Mouse (Mus musculus) ES-E14 (cell line): ENCODE measurements at regions not wholly inside any gene's neighbourhood (a gene's known extent, or its start where the extent isn't known, plus 50 kb on each side); places are given as distances from the start of the nearest gene placed in this dataset.

Experiments
- DNase-seq: peaks from one replicate; pipeline ENCODE4 v3.0.0-alpha.2; 2013; ENCODE audit warnings: low read depth, low spot score
- H3K27ac ChIP-seq: 2 replicates; pipeline ENCODE4 v1.5.1; 2012; ENCODE audit warnings: low read depth, mild to moderate bottlenecking, low read length, moderate library complexity, mixed read lengths; ENCODE audit not compliant: poor library complexity, insufficient read depth, severe bottlenecking
- H3K36me3 ChIP-seq: 2 replicates; pipeline ENCODE4 v1.6.1; 2012; ENCODE audit warnings: mild to moderate bottlenecking, low read length, moderate library complexity, mixed read lengths; ENCODE audit not compliant: control insufficient read depth, poor library complexity, insufficient read depth, severe bottlenecking
- H3K4me1 ChIP-seq, 2 experiments: fragments of 150-350 bp in 1 of 2; sonication (generic) in 1 of 2; 2 replicates each; pipeline ENCODE4 v1.6.1; 2012; ENCODE audit warnings: low read length in 2 of 2, mild to moderate bottlenecking in 1 of 2, mixed read lengths in 1 of 2; ENCODE audit not compliant: control insufficient read depth in 2 of 2, insufficient read depth in 2 of 2, poor library complexity in 1 of 2
- H3K4me3 ChIP-seq, 2 experiments: fragments of 150-350 bp in 1 of 2; sonication (generic) in 1 of 2; 2 replicates each; pipeline ENCODE4 v1.5.1; 2012; ENCODE audit warnings: low read length in 2 of 2, low read depth in 1 of 2, mild to moderate bottlenecking in 1 of 2, mixed read lengths in 1 of 2; ENCODE audit not compliant: insufficient read depth in 1 of 2, poor library complexity in 1 of 2, severe bottlenecking in 1 of 2
- H3K9ac ChIP-seq: 2 replicates; pipeline ENCODE4 v1.6.1; 2012; ENCODE audit warnings: low read depth, mild to moderate bottlenecking, low read length, mixed read lengths; ENCODE audit not compliant: poor library complexity, insufficient read depth, severe bottlenecking
- H3K9me3 ChIP-seq: fragments of 150-350 bp; sonication (generic); 2 replicates; pipeline ENCODE4 v1.6.1; 2012; ENCODE audit warnings: low read depth, mild to moderate bottlenecking, low read length; ENCODE audit not compliant: control insufficient read depth, insufficient read depth
- CHD2 ChIP-seq: IDR thresholded peaks from 2 replicates; pipeline ENCODE4 v1.6.1; 2014; ENCODE audit warnings: mild to moderate bottlenecking, low read depth, low read length, inconsistent platforms
- HCFC1 ChIP-seq: IDR thresholded peaks from 2 replicates; pipeline ENCODE4 v1.6.1; 2012; ENCODE audit warnings: low read length, inconsistent platforms, borderline replicate concordance; ENCODE audit not compliant: insufficient read depth
- MAFK ChIP-seq: IDR thresholded peaks from 2 replicates; pipeline ENCODE4 v1.6.1; 2014; ENCODE audit warnings: mild to moderate bottlenecking, low read depth, low read length, inconsistent platforms; ENCODE audit not compliant: insufficient read depth
- ZC3H11A ChIP-seq: IDR thresholded peaks from 2 replicates; pipeline ENCODE4 v1.6.1; 2012; ENCODE audit warnings: low read depth, mild to moderate bottlenecking, inconsistent platforms, low read length, borderline replicate concordance
- ZNF384 ChIP-seq: IDR thresholded peaks from 2 replicates; pipeline ENCODE4 v1.6.1; 2012; ENCODE audit warnings: low read depth, low read length, inconsistent platforms
- in situ Hi-C, 2 experiments: fragments of 600-800 bp; cut with MboI; formaldehyde crosslinking; loops; one replicate each; pipeline ENCODE4 v1.15.1; 2025; ENCODE audit warnings: low sequenced_read_pairs in 2 of 2, inconsistent platforms in 1 of 2; ENCODE audit not compliant: unreplicated experiment in 2 of 2

- Histone ChIP-seq H3K36me3 (no peaks in the 10 kb centered on the region), H3K9ac (no peak overlapping the region), H3K9me3 (no peaks in the 10 kb centered on the region), H3K4me1 (no peaks in the 10 kb centered on the region), H3K4me3 (no peak overlapping the region), H3K27ac (no peak overlapping the region)
- no peak for DNase-seq
- no peak for TF ChIP-seq HCFC1
- TF ChIP-seq CHD2: no peak
- TF ChIP-seq ZNF384: no peak
- no peak for TF ChIP-seq MAFK
- no peak for TF ChIP-seq ZC3H11A
- in situ Hi-C loops: no loop called here
Observed at GRCm38 (mm10) chr5:35209348-35209747, 68.8 kb upstream of the Adra2c start.

GRCm38 (mm10) chr5:35204049-35204448, 74.1 kb upstream of the Adra2c start:
- no peak overlapping the region for H3K9ac ChIP-seq
- H3K36me3 ChIP-seq: no peaks in the 10 kb centered on the region
- no peak for TF ChIP-seq HCFC1
- TF ChIP-seq MAFK: no peak
- TF ChIP-seq CHD2: no peak
- no peak for TF ChIP-seq ZNF384
- TF ChIP-seq ZC3H11A: no peak
- in situ Hi-C loops: no loop called here
- no peaks in the 10 kb centered on the region for H3K9me3 ChIP-seq
- H3K4me3 ChIP-seq: no peak overlapping the region
- no peaks in the 10 kb centered on the region for H3K4me1 ChIP-seq
- DNase-seq: no peak
- no peak overlapping the region for H3K27ac ChIP-seq

- in situ Hi-C loops: no loop called here
- Histone ChIP-seq H3K9me3 (no peaks in the 10 kb centered on the region), H3K9ac (no peak overlapping the region), H3K4me3 (no peak overlapping the region), H3K4me1 (no peaks in the 10 kb centered on the region), H3K27ac (no peak overlapping the region), H3K36me3 (no peaks in the 10 kb centered on the region)
- TF ChIP-seq MAFK (no peak), ZNF384 (no peak), ZC3H11A (no peak), CHD2 (no peak), HCFC1 (no peak)
- DNase-seq: no peak
Observed at GRCm38 (mm10) chr5:35198468-35198867, 79.7 kb upstream of the Adra2c start.

GRCm38 (mm10) chr5:35189113-35189797, 83.7 kb upstream of the Lrpap1 start:
- TF ChIP-seq ZNF384: no peak
- no peak for TF ChIP-seq MAFK
- no peak for TF ChIP-seq HCFC1
- no peak for TF ChIP-seq CHD2
- TF ChIP-seq ZC3H11A: no peak
- Histone ChIP-seq H3K9me3 (no peaks in the 10 kb centered on the region), H3K27ac (no peak overlapping the region), H3K4me1 (peaks cover 0 to 3% of the 10 kb centered on the region in 2 experiments; a peak in 1 of 4 replicates), H3K4me3 (no peak overlapping the region), H3K36me3 (no peaks in the 10 kb centered on the region), H3K9ac (no peak overlapping the region)
- DNase-seq: no peak
- in situ Hi-C loops: no loop called here

- H3K4me3 ChIP-seq: no peak overlapping the region
- H3K36me3 ChIP-seq: no peaks in the 10 kb centered on the region
- no peak overlapping the region for H3K27ac ChIP-seq
- no peak overlapping the region for H3K9ac ChIP-seq
- no peaks in the 10 kb centered on the region for H3K9me3 ChIP-seq
- peaks cover 0 to 3% of the 10 kb centered on the region in 2 experiments; a peak in 1 of 4 replicates for H3K4me1 ChIP-seq
- DNase-seq: no peak
- in situ Hi-C loops: no loop called here
- no peak for TF ChIP-seq ZC3H11A
- no peak for TF ChIP-seq ZNF384
- no peak for TF ChIP-seq HCFC1
- TF ChIP-seq CHD2: no peak
- no peak for TF ChIP-seq MAFK
Observed at GRCm38 (mm10) chr5:35185826-35186225, 80.3 kb upstream of the Lrpap1 start.
